Mouse (Mus musculus): ENCODE measurements at regions not wholly inside any gene's neighbourhood (a gene's known extent, or its start where the extent isn't known, plus 50 kb on each side); places are given as distances from the start of the nearest gene placed in this dataset.

DNA sequence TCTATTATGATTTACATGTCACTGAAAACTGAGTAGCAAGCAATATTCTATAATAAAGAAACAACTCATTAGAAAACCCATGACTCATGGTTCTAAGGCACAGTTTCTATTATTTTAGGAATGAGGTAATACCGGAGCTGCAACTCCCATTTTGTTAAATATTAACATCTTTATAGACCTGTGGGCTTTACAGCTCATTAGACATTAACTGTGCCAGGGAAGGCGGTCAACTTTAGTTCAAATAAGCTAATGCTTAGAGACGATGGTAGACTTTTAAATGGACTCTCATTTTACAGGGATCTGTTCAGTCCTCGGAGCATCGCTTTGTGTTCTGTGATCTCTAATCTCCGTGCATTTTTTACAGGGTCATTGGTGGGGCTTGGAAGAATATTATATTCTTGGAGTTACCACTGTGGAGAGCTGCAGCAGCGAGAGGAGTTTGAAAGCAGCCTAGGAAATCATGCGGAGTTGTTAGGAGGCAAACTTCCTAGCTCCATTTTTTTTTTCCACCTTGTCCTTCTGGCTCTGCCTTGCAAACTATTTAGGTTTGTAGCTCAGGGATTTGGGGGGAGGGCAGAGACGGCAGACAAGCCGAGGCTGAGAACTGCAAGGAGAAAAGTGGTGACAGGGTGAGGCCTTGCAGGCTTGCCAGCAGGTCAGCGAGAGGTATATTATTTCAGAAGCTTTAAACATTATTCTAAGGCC, 276.2 kb upstream of the Pbx1 start:
- TF ChIP-seq POLR2A (IDR thresholded peaks at IDR 0.05; ENCODE audit: extremely low read depth, insufficient read depth, low read length) (no peak), CTCF (IDR thresholded peaks at IDR 0.05; ENCODE audit: low read depth, low read length) (no peak)

Measured in liver, adult 2 months (tissue).